Mouse (Mus musculus) T-helper 2 cell (primary cell): ENCODE results near the gene Shd.
"Not testable (repeated sequence)": the region's sequence is repeated elsewhere in the genome, so short reads cannot be mapped to it uniquely, and the experiment has no call there.

Source experiments
- in situ Hi-C: fragments of 300-600 bp; cut with MboI, MseI; formaldehyde crosslinking; loops from one replicate; pipeline ENCODE4 v1.15.1; 2025; ENCODE audit warnings: high pct_unique_total_duplicates

The Shd gene

GRCm38 (mm10) chr17:55969966-55970891 is at the start of gene Shd:
Gene Shd, plus strand, starts transcription at chr17:55970467.
- in situ Hi-C loops, result no loop called here

DNA sequence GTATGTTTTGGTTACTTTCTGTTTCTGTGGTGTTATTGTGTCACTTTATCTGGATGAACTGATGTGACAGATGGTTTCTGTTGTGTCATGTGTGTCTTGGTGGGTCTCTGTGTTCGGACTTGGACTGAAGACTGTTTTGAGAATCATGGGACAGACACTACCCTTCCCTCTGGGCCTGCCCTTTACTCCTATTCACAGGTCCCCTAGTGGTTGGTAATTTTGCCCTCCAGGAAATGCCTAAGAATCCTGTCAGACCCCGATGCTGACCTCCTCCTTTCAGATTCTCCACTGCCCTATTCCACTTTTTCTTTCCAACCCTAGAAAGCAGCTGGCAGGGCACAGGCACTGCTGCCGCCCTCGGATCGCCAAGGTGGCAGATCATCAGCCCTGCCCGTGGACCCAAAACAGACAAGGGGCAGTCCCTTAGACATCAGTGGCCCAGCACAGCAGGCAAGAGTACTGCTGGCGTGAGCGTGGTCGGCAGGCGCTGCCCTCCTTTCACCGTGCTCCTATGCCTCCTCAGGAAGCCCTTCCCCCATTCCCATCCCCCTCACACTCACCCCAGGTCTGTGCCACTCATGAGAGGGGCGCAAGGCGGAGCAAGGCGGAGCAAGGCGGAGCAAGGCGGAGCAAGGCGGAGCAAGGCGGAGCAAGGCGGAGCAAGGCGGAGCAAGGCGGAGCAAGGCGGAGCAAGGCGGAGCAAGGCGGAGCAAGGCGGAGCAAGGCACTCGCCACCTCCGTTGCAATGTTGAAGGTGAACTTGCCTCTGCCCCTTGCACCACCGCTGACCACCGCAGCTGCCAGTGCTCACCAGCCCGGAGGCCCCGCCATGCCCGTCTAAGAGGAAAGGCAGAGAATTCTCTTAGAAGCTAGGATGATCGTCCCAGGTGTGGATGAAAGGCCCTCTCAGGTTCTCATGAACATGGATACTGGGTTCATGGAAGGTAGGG is 38.4 kb upstream of the Shd start:
- in situ Hi-C loops, result loop anchor here (5.0 kb wide), 1 partner anchor 35 kb away; no protein-coding TSS in a partner anchor

DNA sequence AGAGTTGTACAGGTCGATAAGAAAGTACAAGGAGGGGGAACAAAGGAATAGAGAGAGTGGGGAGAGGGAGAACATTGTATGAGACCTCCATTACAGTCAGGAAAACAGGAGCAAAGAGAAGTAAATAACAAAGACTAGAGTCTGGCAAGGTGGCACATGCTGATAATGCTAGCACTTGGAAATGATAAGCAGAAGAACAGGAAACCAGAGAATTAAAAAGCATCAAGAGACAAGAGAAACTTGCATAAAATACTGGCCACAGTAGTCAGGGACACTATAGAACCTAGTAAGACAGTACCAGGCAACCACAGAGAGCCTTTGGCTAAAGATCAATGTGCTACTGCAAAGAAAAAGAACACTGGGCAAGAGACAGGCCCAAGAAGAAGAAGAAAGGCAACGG is 37.6 kb upstream of the Shd start:
- in situ Hi-C loops, result loop anchor here (5.0 kb wide), 1 partner anchor 35 kb away; no protein-coding TSS in a partner anchor

DNA sequence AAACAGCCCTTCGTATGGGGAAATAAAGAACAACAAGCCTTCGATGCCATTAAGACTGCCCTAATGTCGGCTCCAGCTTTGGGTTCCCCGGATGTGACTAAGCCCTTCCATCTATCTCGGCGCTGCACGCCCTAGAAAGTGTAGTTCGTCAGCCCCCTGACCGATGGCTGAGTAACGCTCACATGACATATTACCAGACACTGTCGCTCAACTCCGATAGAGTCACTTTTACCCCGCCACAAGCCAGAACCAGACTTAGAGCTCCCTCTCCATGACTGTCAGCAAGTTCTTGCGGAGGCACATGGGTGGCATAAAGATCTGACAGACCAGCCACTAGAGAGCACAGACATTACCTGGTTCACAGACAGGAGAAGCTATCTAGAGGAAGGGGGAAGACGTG is 37.1 kb upstream of the Shd start:
- in situ Hi-C loops, result loop anchor here (5.0 kb wide), 1 partner anchor 36 kb away; no protein-coding TSS in a partner anchor

DNA sequence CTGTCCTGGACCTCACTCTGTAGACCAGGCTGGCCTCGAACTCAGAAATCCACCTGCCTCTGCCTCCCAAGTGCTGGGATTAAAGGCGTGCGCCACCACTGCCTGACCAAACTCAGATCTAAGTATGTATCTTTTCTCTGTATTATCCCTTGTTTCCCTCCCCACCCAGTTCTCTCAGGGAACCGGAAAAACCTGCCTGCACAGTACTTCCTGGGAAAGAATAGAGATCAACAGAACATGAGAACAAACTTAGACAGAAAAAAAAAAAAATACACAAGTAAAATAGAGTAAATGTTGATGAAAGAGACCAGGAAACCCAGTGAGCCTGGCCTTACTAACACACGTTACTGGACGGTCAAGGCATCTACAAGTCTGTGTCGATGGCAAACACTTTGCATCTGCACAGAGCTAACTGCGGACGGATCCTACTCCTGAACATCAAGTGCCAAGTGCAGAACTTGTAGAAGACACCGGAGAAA is 25.8 kb upstream of the Shd start:
- in situ Hi-C loops, result not testable (repeated sequence)

DNA sequence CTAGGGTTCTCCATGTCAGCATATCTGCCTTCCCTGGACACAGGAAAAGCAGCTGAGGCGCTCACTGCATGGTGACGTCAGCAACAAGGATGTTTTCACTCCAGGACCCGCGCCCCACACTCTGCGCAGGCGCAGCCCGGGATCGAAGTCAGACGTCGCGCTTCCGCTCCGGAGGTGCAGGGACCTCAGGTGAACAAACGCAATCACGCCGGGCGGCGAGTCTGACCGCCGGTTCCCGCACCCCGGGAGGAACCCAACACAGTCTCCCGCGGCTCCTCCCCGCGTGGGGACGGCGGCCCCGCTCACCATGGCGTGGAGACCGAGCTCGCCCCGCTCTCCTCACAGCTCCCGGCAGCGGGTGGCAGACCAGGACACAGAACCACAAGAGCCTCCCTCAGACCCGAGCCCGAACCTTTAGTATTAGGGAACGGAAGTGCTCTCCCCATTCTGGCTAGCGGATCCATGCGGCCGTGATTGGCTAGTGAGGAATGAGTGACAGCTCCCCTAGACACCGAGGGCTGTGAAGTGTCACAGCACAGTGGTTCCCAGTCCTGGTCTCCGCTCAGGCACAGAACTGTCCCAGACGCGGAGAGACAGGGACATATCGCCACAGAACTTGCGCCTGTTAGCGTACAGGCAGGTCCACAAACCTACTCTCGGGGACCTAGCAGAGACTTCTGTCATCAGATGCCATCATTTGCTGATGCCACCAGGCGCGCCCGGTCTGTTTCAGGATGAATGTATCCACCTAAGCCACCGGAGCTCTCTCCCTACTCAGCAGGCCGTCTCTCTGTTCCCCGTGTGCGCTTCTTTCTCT is 25.2 kb upstream of the Shd start:
- in situ Hi-C loops, result not testable (repeated sequence)

DNA sequence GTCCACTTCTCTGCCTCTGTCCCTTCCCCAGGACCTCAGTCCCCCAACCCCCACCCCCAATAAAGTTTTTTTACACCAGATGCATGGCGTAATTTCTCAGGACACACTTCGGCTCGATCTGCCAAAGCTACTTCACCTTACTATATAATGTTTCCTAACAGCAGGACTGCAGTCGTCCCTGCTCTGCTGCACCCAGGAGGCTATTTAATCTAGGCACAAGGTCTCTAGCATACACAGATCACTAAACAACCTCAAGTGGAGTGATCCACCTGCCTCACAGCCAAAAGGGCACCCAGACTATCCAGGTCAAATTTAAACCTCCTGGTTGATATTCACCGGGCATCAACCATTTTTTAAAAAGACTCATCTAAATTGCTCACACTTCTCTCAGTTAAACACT is 24.6 kb upstream of the Shd start:
- in situ Hi-C loops, result no loop called here

- in situ Hi-C loops, result no loop called here
Observed at GRCm38 (mm10) chr17:55948647-55949046, 21.6 kb upstream of the Shd start.

- in situ Hi-C loops, result no loop called here
Observed at GRCm38 (mm10) chr17:55949400-55949799, 20.9 kb upstream of the Shd start, which contains the start of gene Zfp119b. Gene Zfp119b, minus strand, starts transcription at chr17:55949500.

DNA sequence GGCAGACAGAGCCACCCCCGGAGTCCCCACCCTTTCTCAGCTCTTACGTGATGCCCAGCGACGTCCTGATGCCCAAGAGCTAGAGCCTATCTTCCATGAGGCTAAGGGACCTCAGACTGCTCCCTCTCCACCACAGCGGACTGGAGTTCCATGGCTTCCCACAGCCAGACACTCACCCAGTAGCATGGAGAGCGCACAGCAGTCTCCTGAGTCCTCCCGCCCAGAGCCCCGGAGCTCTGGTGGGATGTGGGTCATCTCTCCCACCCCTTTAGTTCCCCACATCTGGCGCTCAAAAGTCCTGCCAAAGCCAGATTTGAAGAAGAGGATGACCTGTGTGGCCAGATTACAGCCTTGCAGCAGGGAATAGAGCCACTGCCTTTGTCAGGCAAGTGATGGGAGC is 19.7 kb upstream of the Shd start:
- in situ Hi-C loops, result no loop called here

GRCm38 (mm10) chr17:55952041-55952440 is 18.2 kb upstream of the Shd start:
- in situ Hi-C loops, result no loop called here

- in situ Hi-C loops, result no loop called here
Observed at GRCm38 (mm10) chr17:55952447-55953027, 17.7 kb upstream of the Shd start, which contains the start of gene Ebi3. Gene Ebi3, plus strand, starts transcription at chr17:55952640.

GRCm38 (mm10) chr17:55953751-55954150 is 16.5 kb upstream of the Shd start:
- in situ Hi-C loops, result no loop called here

- in situ Hi-C loops, result no loop called here
Observed at GRCm38 (mm10) chr17:55954229-55954628, 16.0 kb upstream of the Shd start.

GRCm38 (mm10) chr17:55956129-55956528 is 14.1 kb upstream of the Shd start:
- in situ Hi-C loops, result no loop called here

GRCm38 (mm10) chr17:55956591-55956990 is 13.7 kb upstream of the Shd start:
- in situ Hi-C loops, result no loop called here

DNA sequence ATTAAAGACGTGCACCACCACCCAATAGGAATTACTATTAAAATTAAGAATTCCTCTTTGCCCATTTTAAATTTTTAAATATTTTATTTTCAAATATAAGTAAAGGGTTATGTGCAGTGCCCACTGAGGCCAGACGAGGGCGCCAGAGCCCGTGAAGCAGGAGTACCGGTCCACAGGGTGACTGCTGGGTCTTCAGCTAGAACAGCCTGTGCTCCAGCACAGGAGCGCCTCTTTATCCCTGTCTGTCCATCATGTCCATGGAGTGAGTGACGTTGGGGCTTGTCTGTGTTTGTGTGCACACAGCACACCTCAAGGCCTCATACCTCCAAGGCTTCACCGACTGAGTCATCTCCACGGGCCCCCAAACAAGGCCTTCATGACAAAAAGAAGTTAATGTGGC is 13.1 kb upstream of the Shd start:
- in situ Hi-C loops, result no loop called here

- in situ Hi-C loops, result no loop called here
Observed at GRCm38 (mm10) chr17:55957726-55958583, 12.3 kb upstream of the Shd start.

DNA sequence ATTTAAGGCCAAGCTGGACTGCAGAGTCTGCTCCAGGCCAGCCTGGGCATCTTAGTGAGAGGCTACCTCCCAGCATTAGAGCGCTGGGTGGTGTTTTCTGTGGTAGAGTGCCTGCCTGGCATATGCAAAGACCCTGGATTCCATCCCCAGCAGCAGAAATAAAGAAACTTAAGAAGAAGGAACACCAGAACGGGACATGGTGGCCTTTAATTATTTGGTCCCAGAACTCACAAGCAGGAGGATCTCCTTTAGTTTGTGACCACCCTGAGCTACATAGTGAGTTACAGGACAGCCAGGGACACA is 11.7 kb upstream of the Shd start:
- in situ Hi-C loops, result no loop called here
